Mouse (Mus musculus) heart, postnatal 0 days (tissue): ENCODE results near the gene Angptl4.
"Not testable (repeated sequence)": the region's sequence is repeated elsewhere in the genome, so short reads cannot be mapped to it uniquely, and the experiment has no call there.

Source experiments
- CTCF ChIP-seq: IDR thresholded peaks from 2 replicates; pipeline ENCODE4 v1.5.1; 2016; ENCODE audit warnings: antibody characterized with exemption, control low read depth, low read depth
- EP300 ChIP-seq: IDR thresholded peaks from 2 replicates; pipeline ENCODE4 v1.6.1; 2016; ENCODE audit warnings: antibody characterized with exemption, low read depth

DNA sequence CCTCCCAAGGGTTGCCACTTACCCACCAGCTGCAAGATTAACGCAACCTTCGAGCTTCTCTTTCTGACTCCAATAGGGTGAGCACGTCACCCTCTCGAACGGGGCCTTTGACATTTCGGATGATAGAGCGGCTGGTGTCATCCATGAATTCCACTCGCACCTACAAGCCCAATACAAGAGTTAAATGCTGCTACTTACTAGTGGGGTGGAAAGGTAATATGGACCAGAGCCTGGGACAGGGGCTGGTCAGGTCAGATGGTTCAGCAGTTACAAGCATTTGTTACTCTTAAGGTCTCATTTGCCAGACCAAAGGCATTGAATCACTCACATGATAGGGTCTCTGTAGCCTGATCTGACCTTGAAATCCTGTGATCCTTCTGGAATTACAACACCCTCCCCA, 41.5 kb upstream of the Angptl4 start:
- TF ChIP-seq CTCF, EP300: not testable (repeated sequence)
